Mouse (Mus musculus): ENCODE measurements around the gene Ntn1. TPM values are rescaled to one million over a fixed set of nuclear protein-coding genes. Genes with fewer than 3 reads are reported as not detected.
A peak's percentile ranks its signal among the peaks of the same experiment; 100 is the strongest.

Ntn1 gene
- polyA plus RNA-seq, 1 experiment: 6.1 TPM

DNA sequence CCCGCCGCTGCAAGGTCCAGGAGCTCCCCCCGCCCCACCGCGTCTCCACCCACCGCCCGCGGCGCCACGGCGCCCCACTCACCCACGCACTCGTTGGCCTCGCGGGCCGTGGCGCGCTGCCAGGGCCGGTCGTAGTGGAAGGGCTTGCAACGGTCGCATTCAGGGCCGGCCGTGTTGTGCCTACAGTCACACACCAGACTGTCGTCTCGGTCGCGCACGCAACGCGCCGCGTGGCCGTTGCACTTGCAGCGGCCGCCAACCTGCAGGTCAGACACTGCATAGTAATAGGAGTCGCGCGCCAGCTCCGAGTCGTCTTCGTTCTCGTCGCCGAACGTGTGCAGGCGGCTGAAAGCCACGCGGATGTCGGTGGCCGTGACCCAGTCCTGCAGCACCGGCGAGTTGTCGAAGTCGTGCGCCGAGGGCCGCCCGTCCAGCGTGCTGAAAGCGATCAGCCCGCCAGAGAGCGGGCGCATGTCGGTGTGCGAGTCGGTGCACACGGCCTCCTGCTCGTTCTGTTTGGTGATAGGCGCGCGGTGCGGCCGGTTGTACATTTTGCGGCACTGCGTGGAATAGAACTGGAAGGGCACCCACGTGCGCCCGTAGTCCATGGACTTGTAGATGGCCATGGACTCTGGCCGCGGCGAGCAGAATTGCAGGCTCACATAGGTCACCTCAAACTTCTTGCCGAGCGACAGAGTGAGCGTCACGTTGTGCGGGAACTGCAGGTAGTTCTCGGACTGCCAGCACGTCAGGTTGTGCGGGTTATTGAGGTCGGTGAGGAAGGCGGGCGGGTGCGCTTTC lies 15.4 kb downstream of the Ntn1 start:
- H3K4me3 ChIP-seq (ENCODE audit: insufficient read depth, low read length): peak overlapping the region; percentile 53
- TF ChIP-seq CTCF (IDR thresholded peaks at IDR 0.05; ENCODE audit: borderline replicate concordance, insufficient read depth, low read length) (no peak), POLR2A (IDR thresholded peaks at IDR 0.05; ENCODE audit: low read depth, low read length) (no peak)
- no peak overlapping the region for H3K27ac ChIP-seq (ENCODE audit: insufficient read depth, low read length)
- no peaks in the 10 kb centered on the region for H3K4me1 ChIP-seq (ENCODE audit: control insufficient read depth, insufficient read depth, low read length)

GRCm38 (mm10) chr11:68384592-68385020 lies 16.0 kb downstream of the Ntn1 start:
- Histone ChIP-seq H3K27ac (ENCODE audit: insufficient read depth, low read length) (no peak overlapping the region), H3K4me3 (ENCODE audit: insufficient read depth, low read length) (peak overlapping the region; percentile 53; the same call in 1 of the 2 replicates), H3K4me1 (ENCODE audit: control insufficient read depth, insufficient read depth, low read length) (no peaks in the 10 kb centered on the region)
- no peak for TF ChIP-seq CTCF (IDR thresholded peaks at IDR 0.05; ENCODE audit: borderline replicate concordance, insufficient read depth, low read length)
- no peak for TF ChIP-seq POLR2A (IDR thresholded peaks at IDR 0.05; ENCODE audit: low read depth, low read length)

- H3K4me3 ChIP-seq (ENCODE audit: insufficient read depth, low read length): 0 out of 2 replicates have a peak overlapping the region, but pooled peaks have one; percentile 53
- TF ChIP-seq CTCF (IDR thresholded peaks at IDR 0.05; ENCODE audit: borderline replicate concordance, insufficient read depth, low read length) (no peak), POLR2A (IDR thresholded peaks at IDR 0.05; ENCODE audit: low read depth, low read length) (no peak)
- H3K4me1 ChIP-seq (ENCODE audit: control insufficient read depth, insufficient read depth, low read length): no peaks in the 10 kb centered on the region
- H3K27ac ChIP-seq (ENCODE audit: insufficient read depth, low read length): no peak overlapping the region
Observed at GRCm38 (mm10) chr11:68384131-68384530, 16.5 kb downstream of the Ntn1 start.

DNA sequence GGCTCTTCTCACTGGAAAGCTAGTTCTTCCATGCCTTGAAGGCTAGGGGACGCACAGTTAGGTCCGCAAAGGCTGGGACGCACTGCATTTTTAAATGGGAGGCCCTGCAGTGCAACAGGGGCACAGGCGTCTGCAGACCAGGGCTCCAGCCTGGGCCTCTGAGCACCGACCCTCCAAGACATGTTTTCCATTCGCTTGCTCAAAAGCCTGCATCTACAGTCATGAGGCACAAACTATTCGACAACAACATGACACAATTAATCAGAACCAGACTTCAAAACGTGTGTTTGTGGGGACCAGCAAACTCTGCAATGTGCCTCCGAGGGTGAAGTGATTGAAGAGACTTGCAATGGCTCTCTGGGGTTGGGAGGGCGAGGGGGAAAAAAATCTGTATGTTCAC lies 17.1 kb downstream of the Ntn1 start:
- H3K4me3 ChIP-seq (ENCODE audit: insufficient read depth, low read length): no peak overlapping the region
- TF ChIP-seq CTCF (IDR thresholded peaks at IDR 0.05; ENCODE audit: borderline replicate concordance, insufficient read depth, low read length): no peak
- no peak for TF ChIP-seq POLR2A (IDR thresholded peaks at IDR 0.05; ENCODE audit: low read depth, low read length)
- no peaks in the 10 kb centered on the region for H3K4me1 ChIP-seq (ENCODE audit: control insufficient read depth, insufficient read depth, low read length)
- no peak overlapping the region for H3K27ac ChIP-seq (ENCODE audit: insufficient read depth, low read length)

GRCm38 (mm10) chr11:68381833-68382232 lies 18.8 kb downstream of the Ntn1 start:
- TF ChIP-seq CTCF (IDR thresholded peaks at IDR 0.05; ENCODE audit: borderline replicate concordance, insufficient read depth, low read length) (no peak), POLR2A (IDR thresholded peaks at IDR 0.05; ENCODE audit: low read depth, low read length) (no peak)
- Histone ChIP-seq H3K4me1 (ENCODE audit: control insufficient read depth, insufficient read depth, low read length) (no peaks in the 10 kb centered on the region), H3K27ac (ENCODE audit: insufficient read depth, low read length) (no peak overlapping the region), H3K4me3 (ENCODE audit: insufficient read depth, low read length) (no peak overlapping the region)

- H3K4me3 ChIP-seq (ENCODE audit: insufficient read depth, low read length): no peak overlapping the region
- H3K4me1 ChIP-seq (ENCODE audit: control insufficient read depth, insufficient read depth, low read length): no peaks in the 10 kb centered on the region
- TF ChIP-seq CTCF (IDR thresholded peaks at IDR 0.05; ENCODE audit: borderline replicate concordance, insufficient read depth, low read length) (no peak), POLR2A (IDR thresholded peaks at IDR 0.05; ENCODE audit: low read depth, low read length) (no peak)
- no peak overlapping the region for H3K27ac ChIP-seq (ENCODE audit: insufficient read depth, low read length)
Observed at GRCm38 (mm10) chr11:68381318-68381717, 19.3 kb downstream of the Ntn1 start.

GRCm38 (mm10) chr11:68378946-68379764 lies 21.5 kb downstream of the Ntn1 start:
- Histone ChIP-seq H3K27ac (ENCODE audit: insufficient read depth, low read length) (no peak overlapping the region), H3K4me3 (ENCODE audit: insufficient read depth, low read length) (no peak overlapping the region), H3K4me1 (ENCODE audit: control insufficient read depth, insufficient read depth, low read length) (no peaks in the 10 kb centered on the region)
- TF ChIP-seq POLR2A (IDR thresholded peaks at IDR 0.05; ENCODE audit: low read depth, low read length): no peak
- no peak for TF ChIP-seq CTCF (IDR thresholded peaks at IDR 0.05; ENCODE audit: borderline replicate concordance, insufficient read depth, low read length)

DNA sequence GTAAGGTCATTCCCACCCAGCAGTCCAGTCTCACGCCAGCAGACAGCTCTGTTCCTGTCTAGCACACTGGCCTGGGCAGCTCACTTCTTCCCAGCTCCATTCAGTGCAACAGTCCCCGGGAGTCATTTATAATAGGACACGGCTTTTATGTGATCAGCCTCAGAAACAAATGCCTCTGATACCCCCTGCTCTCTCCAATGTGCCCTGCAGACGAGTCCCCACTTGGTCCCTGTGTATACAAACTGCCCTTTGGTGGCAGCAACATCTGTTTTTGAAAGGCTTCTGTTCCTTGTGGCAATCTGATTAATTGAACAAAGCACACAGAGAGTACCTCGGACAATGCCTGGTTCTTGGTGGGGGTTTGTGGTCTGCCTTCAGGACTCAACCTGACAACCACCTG lies 22.2 kb downstream of the Ntn1 start:
- TF ChIP-seq CTCF (IDR thresholded peaks at IDR 0.05; ENCODE audit: borderline replicate concordance, insufficient read depth, low read length) (no peak), POLR2A (IDR thresholded peaks at IDR 0.05; ENCODE audit: low read depth, low read length) (no peak)
- no peak overlapping the region for H3K4me3 ChIP-seq (ENCODE audit: insufficient read depth, low read length)
- no peak overlapping the region for H3K27ac ChIP-seq (ENCODE audit: insufficient read depth, low read length)

GRCm38 (mm10) chr11:68373105-68373504 lies 27.5 kb downstream of the Ntn1 start:
- no peak overlapping the region for H3K4me3 ChIP-seq (ENCODE audit: insufficient read depth, low read length)
- H3K4me1 ChIP-seq (ENCODE audit: control insufficient read depth, insufficient read depth, low read length): no peaks in the 10 kb centered on the region
- H3K27ac ChIP-seq (ENCODE audit: insufficient read depth, low read length): no peak overlapping the region
- TF ChIP-seq CTCF (IDR thresholded peaks at IDR 0.05; ENCODE audit: borderline replicate concordance, insufficient read depth, low read length): no peak
- no peak for TF ChIP-seq POLR2A (IDR thresholded peaks at IDR 0.05; ENCODE audit: low read depth, low read length)

More for the DNA sequence above, 22.2 kb downstream of the Ntn1 start:
- no peaks in the 10 kb centered on the region for H3K4me1 ChIP-seq (ENCODE audit: control insufficient read depth, insufficient read depth, low read length)

GRCm38 (mm10) chr11:68371609-68372008 lies 29.0 kb downstream of the Ntn1 start:
- H3K27ac ChIP-seq (ENCODE audit: insufficient read depth, low read length): no peak overlapping the region

More at GRCm38 (mm10) chr11:68371609-68372008, 29.0 kb downstream of the Ntn1 start:
- no peaks in the 10 kb centered on the region for H3K4me1 ChIP-seq (ENCODE audit: control insufficient read depth, insufficient read depth, low read length)
- TF ChIP-seq POLR2A (IDR thresholded peaks at IDR 0.05; ENCODE audit: low read depth, low read length): no peak
- no peak for TF ChIP-seq CTCF (IDR thresholded peaks at IDR 0.05; ENCODE audit: borderline replicate concordance, insufficient read depth, low read length)
- H3K4me3 ChIP-seq (ENCODE audit: insufficient read depth, low read length): no peak overlapping the region

All from embryonic fibroblast, embryonic 13.5 days (primary cell).